Mouse (Mus musculus) c-Kit-positive CD71-negative TER-119-negative erythroid progenitor cells, embryonic 14.5 days (primary cell): ENCODE measurements around the gene Atg2a.
A peak's percentile ranks its signal among the peaks of the same experiment; 100 is the strongest.
"Not testable (repeated sequence)": the region's sequence is repeated elsewhere in the genome, so short reads cannot be mapped to it uniquely, and the experiment has no call there.

Experiments used
- DNase-seq: peaks from one replicate; pipeline ENCODE4 v3.0.0-alpha.2; 2013; ENCODE audit warnings: low read depth

Gene Atg2a

DNA sequence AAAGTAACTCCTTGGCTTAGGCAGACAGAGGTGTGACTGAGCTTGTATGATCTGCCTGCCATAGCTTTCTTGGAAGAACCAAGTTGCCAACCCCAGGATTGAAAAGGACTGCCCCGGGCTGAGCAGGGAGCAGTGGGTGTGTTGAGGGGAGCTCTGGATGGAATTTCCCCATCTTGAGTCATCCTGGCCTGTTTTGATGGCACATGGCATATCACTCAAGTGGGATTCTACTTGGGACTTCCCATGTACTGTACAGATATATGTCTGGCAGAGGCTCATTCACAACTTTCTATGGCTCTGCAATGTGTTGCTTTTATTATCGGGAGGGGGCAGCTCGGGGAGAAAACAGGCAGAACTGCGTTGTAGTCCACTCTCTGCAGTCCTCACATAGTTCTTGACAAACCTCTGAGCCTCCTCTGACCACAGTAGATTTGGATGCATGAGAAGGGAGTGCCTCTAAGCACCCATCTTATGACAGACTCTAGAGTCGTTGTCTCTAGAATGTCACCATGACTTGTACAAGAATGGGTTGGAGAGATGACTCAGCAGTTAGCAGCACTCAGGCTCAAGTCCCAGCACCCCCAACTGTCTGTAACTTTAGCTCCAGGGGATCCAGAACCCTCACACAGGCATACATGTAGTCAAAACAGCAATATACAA is 55.2 kb downstream of the Atg2a start:
- DNase-seq, result no peak

DNA sequence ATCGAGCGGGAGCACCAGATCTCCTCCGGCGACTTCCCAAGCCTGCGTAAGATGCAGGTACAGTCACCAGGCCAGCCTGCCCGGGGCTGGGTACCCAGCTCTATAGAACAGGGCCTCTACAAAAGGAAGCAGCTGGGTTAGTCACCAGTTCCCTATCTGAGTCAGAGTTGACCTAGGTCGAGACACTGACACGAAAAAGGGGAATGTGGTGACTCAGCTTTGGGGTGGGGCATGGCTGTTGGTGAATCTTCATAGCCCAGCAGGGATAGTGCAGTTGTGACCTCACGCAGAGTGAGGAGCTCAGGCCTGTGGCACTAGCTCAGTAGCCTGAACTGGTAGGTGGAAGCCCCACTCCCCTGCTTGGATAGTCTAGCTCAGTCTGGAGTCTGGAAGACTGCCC is 56.2 kb downstream of the Atg2a start:
- peak; percentile 78 for DNase-seq

GRCm38 (mm10) chr19:6299003-6299402 is 57.5 kb downstream of the Atg2a start:
- no peak for DNase-seq

DNA sequence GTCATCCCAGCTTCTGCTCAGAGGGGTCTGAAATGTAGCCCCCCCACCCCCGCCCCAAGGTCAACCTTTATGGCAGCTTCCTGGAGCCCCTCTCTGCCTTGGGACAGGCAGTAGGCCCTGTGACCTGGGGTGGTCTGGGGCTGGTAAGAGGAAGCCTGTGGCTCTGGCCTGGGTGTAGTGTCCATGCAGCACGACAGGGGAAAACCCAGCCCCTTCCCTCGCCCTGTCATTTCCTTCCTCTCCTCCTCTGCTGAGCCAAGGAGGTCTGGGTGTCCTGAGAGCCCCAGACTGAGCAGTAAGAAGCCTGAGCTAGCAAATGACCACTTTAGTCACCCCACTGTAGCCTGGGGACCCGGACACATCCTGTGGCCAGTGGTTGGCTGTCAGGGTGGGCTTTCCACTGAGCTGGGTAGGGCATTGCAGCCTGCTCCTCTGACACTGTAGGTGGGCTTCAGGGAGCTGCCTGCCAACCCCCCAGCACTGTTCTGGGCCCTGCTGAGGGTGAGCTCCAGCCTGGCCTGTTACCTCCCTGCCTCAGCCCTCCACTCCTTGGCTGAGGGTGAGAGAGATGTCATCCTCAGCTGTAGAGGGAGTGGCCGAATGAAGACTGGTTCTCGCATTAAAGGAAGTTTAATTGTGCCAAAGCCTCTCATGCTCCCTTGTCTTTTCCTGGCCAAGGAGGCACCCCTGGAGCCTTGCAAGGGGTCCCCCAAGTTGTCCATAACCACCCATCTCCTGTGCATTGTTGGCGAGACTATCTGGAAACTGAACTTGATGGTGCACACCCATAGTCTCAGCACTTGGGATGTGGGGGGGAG is 58.2 kb downstream of the Atg2a start:
- no peak for DNase-seq

GRCm38 (mm10) chr19:6300402-6300841 is 59.0 kb downstream of the Atg2a start:
- DNase-seq, result no peak

- no peak for DNase-seq
Observed at GRCm38 (mm10) chr19:6302114-6302513, 60.6 kb downstream of the Atg2a start.

DNA sequence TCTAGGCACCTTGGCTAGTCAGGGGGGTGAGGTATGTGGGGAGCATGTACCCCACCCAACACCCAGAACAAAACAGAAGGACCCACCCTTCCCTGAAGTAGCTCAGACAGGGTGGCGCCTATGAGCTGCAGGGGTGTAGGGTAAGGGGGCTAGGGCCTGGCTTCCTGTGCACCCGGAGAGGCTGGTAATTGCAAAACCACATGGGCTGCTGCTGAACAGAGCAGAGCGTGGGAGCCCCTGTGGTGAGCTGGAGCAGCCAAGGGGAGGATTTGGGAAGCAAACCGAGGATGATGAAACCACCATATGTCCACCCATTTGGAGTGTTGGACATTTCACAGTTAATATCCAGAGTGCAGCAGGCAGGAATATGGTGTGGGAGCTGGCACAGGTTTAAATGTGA is 61.1 kb downstream of the Atg2a start:
- no peak for DNase-seq

DNA sequence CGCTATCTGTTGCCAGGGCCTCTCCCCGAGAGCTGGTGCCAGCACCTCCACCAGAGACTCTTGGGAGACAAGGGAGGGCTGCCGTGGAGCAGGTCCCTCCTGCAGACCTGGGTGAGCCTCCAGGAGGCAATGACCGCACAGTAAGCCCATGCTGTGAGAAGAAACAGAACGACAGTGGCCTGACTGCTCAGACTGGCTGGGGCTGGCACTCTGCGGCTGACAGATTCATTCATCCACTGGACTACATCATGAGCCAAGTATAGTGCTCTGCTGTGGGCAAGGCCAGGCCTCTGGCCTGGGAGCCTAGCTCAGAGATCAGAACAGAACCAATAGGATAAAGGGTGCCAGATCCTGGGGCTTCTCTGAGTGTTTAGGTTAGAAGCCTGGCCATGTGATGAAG is 62.4 kb downstream of the Atg2a start:
- DNase-seq, result no peak

DNA sequence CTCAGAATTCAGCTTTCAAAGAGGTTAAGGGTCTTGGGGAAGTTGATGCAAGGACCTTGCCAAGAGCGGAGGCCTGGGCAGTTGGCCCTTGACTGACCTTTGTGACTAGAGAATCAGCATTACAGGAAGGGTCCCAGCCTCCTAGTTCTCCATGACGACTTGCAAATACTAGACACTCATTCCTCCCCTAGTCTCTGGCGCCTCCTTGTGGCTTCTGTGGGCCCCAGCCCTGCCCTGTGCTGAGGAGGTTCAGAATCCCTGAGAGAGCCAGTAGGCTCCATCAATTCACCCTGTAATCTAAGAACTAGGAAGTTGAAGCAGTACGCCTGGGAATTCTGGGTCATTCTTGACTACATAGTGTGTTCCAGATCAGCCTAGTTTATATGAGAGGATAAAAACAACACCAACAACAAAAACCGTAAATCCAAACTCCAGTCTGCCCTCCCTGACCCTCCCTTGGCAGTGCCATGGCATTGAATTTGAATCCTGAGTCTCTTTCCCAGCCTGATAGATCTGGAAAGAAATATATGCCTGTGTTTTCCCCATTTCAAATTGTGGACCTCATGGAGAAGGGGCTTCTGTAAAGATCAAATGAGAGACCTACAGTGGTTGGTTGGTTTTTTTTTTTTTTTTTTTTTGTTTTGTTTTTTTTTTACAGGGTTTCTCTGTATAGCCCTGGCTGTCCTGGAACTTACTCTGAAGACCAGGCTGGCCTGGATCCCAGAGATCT is 63.5 kb downstream of the Atg2a start:
- DNase-seq, result peak; percentile 95

DNA sequence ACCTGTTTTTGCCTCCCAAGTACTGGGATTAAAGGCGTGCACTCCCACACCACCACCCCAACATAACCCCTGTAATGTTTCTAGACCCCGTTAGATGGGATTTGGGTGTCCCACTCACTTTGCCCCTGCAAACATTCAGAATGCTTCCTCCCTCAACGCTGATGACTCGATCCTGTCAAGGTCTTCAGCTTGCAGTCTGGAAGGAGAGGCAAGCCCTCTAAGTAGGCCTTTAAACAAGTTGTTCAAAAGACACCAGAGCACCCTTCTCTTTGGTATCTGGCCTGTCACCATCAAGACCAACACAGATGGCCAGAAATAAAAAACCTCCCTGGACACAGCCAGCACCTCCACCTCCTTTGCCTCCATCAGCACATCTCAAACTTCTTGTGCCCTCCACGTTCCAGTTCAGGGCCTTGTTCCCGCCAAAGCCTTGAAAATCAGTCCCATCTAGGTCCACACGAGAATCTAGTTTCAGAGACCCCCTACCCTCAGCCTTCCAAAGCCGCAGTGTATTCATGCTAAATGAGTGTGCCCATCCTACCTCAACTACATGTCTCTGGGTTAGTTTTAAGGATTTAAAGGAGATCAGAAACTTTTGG is 64.1 kb downstream of the Atg2a start:
- no peak for DNase-seq

GRCm38 (mm10) chr19:6306137-6306551 is 64.7 kb downstream of the Atg2a start, which contains the start of gene Cdc42bpg:
Gene Cdc42bpg (plus strand): TSS chr19:6306456.
- peak; percentile 68 for DNase-seq

DNA sequence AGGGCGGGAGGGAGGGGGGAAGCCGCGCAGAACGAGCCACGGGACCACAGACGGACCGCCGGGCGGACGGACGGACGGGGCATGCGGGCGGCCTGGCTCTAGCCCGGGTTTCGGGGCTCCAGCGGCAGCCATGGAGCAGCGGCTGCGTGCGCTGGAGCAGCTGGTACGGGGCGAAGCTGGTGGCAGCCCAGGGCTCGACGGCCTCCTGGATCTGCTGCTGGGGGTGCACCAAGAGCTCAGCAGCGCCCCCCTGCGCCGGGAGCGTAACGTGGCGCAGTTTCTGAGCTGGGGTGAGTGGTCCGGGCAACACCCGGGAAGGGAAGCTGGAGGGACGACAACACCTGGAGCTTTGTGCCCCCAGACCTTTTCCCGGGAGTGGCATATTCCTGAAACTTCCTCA is 65.1 kb downstream of the Atg2a start:
- peak; percentile 82 for DNase-seq

DNA sequence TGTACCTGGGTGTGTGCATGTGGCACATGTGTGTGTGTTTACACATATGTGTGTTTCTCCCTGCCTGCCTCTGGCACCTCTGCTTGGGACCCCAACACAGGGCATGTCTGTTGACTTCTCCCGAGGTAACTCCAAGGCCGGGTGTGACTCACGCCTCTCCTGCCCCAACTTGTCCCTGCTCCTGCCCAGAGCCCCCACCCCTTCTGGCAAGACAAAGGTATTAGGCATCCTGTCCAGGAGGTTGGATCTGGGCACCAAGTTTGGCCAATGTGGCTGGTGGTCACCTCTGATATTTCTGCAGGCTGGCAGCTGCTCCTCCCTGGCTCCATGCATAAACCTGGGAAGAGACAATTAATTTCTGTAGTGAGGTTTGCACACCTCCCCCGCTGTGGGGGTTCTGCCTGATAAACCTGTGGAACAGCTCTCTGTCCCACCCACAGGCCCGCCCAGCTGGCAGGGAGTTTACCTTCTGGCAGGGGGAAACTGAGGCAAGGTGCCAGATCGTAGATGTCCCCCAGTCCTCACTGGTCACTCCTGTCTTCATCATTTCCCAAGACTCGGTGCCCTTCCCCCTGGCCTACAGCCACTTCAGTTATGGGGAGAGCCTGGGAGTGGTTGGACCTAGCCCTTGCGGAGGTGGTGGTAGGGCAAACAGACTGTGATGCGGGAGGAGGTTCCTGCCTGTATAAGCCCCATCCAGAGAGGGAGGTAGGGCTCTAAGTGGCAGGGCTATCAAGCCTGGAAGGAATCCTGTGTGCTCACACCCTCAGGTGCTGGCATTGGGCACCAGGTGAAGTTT is 66.5 kb downstream of the Atg2a start:
- DNase-seq, result no peak

DNA sequence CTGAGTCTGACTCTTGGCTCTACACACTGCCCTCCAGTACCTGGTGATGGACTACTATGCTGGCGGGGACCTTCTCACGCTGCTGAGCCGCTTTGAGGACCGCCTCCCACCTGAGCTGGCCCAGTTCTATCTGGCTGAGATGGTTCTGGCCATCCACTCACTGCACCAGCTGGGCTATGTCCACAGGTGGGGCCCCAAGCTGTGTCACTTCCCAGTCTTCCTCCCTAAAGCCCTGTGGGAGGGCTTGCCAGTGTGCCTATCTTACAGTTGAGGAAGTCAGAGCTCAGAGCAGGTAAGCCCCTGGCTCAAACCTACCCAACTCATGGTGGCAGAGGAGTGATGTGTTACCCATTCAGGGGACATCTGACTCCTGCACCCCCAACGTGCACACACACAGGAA is 68.7 kb downstream of the Atg2a start:
- no peak for DNase-seq

GRCm38 (mm10) chr19:6311783-6312182 is 70.3 kb downstream of the Atg2a start:
- not testable (repeated sequence) for DNase-seq
